Mouse (Mus musculus) lung, embryonic 14.5 days (tissue): ENCODE results near the gene Sox5. TPM values are rescaled to one million over a fixed set of nuclear protein-coding genes. Genes with fewer than 3 reads are reported as not detected.
A peak's percentile ranks its signal among the peaks of the same experiment; 100 is the strongest.

Experiments
- ATAC-seq: fragments of 200-750 bp; cut with Nextera tagmentation; 2 replicates; pipeline ENCODE4 v1.8.0; 2017; ENCODE audit warnings: mild to moderate bottlenecking, moderate TSS enrichment, moderate library complexity; ENCODE audit not compliant: insufficient read depth
- DNase-seq: peaks from one replicate; pipeline ENCODE4 v3.0.0-alpha.2; 2015
- H3K27ac ChIP-seq: fragments of 300-500 bp; sonication (generic); 2 replicates; pipeline ENCODE4 v1.5.1; 2014; ENCODE audit warnings: low read depth, mild to moderate bottlenecking, moderate library complexity
- H3K27me3 ChIP-seq: fragments of 300-500 bp; sonication (generic); 2 replicates; pipeline ENCODE4 v1.6.1; 2014; ENCODE audit warnings: low read length, control low read depth; ENCODE audit not compliant: insufficient read depth
- H3K36me3 ChIP-seq: fragments of 300-500 bp; sonication (generic); 2 replicates; pipeline ENCODE4 v1.6.1; 2014; ENCODE audit warnings: control low read depth; ENCODE audit not compliant: insufficient read depth
- H3K4me1 ChIP-seq: fragments of 300-500 bp; sonication (generic); 2 replicates; pipeline ENCODE4 v1.6.1; 2014; ENCODE audit warnings: antibody characterized with exemption, control low read depth; ENCODE audit not compliant: insufficient read depth
- H3K4me2 ChIP-seq: fragments of 300-500 bp; sonication (generic); 2 replicates; pipeline ENCODE4 v1.6.1; 2014; ENCODE audit warnings: mild to moderate bottlenecking
- H3K4me3 ChIP-seq: fragments of 300-500 bp; sonication (generic); 2 replicates; pipeline ENCODE4 v1.5.1; 2014; ENCODE audit warnings: low read depth, low read length
- H3K9ac ChIP-seq: fragments of 300-500 bp; sonication (generic); 2 replicates; pipeline ENCODE4 v1.6.1; 2014
- H3K9me3 ChIP-seq: fragments of 300-500 bp; sonication (generic); 2 replicates; pipeline ENCODE4 v1.6.1; 2016; ENCODE audit warnings: low read depth, low read length, control low read depth
- CTCF ChIP-seq: IDR thresholded peaks from 2 replicates; pipeline ENCODE4 v1.5.1; 2016; ENCODE audit warnings: antibody characterized with exemption, low read depth
- WGBS: fragments of 180-500 bp; shearing (Covaris S2); extraction: QIAGEN DNeasy Blood & Tissue Kit; methylation state at CpG from one replicate; pipeline ENCODE4 v1.1.7; 2014; 5-methylcytosine and 5-hydroxymethylcytosine counted together
- polyA plus RNA-seq: library from polyadenylated mRNA; unstranded; fragments of >200 nt; fragmentation: Nextera tagmentation; extraction: Ambion mirVana; gene quantifications from 2 replicates; pipeline ENCODE4 v1.2.1, GENCODE M21; 2014

Gene Sox5
- polyA plus RNA-seq, 1 experiment from 2014 or later: 21.3 TPM

- 78% methylated on average over 2 of the region's 2 CpGs for WGBS
- H3K27me3 ChIP-seq: no peaks in the 10 kb centered on the region
- H3K36me3 ChIP-seq: no peaks in the 10 kb centered on the region
- H3K9ac ChIP-seq: no peak overlapping the region
- DNase-seq (no peak), ATAC-seq (no peak)
- no peak for TF ChIP-seq CTCF
- no peak overlapping the region for H3K27ac ChIP-seq
- H3K9me3 ChIP-seq: no peaks in the 10 kb centered on the region
- no peak overlapping the region for H3K4me3 ChIP-seq
- peaks cover 8% of the 10 kb centered on the region; the same call in 1 of the 2 replicates for H3K4me1 ChIP-seq
- H3K4me2 ChIP-seq: no peak overlapping the region
Observed at GRCm38 (mm10) chr6:144772985-144773384, 8.8 kb downstream of the Sox5 start.

GRCm38 (mm10) chr6:144772175-144772918 is 9.4 kb downstream of the Sox5 start:
- 55% methylated on average over 15 of the region's 15 CpGs for WGBS
- peak; percentile 86 for ATAC-seq

GRCm38 (mm10) chr6:144769060-144769459 is 12.7 kb downstream of the Sox5 start:
- 9% methylated on average over 2 of the region's 2 CpGs for WGBS
- Histone ChIP-seq H3K4me2 (peak overlapping the region; percentile 13; the same call in 1 of the 2 replicates), H3K27ac (no peak overlapping the region; the same call in 1 of the 2 replicates), H3K27me3 (no peaks in the 10 kb centered on the region), H3K4me3 (no peak overlapping the region), H3K36me3 (no peaks in the 10 kb centered on the region), H3K9me3 (no peaks in the 10 kb centered on the region), H3K4me1 (peaks cover 8% of the 10 kb centered on the region; the same call in 1 of the 2 replicates), H3K9ac (no peak overlapping the region)
- peak; percentile 43 for ATAC-seq
- no peak for TF ChIP-seq CTCF
- peak; percentile 70 for DNase-seq

More at GRCm38 (mm10) chr6:144772175-144772918, 9.4 kb downstream of the Sox5 start:
- no peaks in the 10 kb centered on the region for H3K36me3 ChIP-seq
- TF ChIP-seq CTCF: no peak
- H3K9ac ChIP-seq: no peak overlapping the region
- peak; percentile 68 for DNase-seq
- H3K27ac ChIP-seq: no peak overlapping the region
- no peaks in the 10 kb centered on the region for H3K9me3 ChIP-seq
- H3K4me1 ChIP-seq: peaks cover 8% of the 10 kb centered on the region; the same call in 1 of the 2 replicates
- H3K4me2 ChIP-seq: no peak overlapping the region
- H3K27me3 ChIP-seq: no peaks in the 10 kb centered on the region
- no peak overlapping the region for H3K4me3 ChIP-seq

GRCm38 (mm10) chr6:144761902-144762301 is 19.9 kb downstream of the Sox5 start:
- no peak overlapping the region for H3K4me2 ChIP-seq
- 49% methylated on average over 12 of the region's 12 CpGs for WGBS
- TF ChIP-seq CTCF: no peak
- no peak overlapping the region for H3K27ac ChIP-seq
- H3K27me3 ChIP-seq: no peaks in the 10 kb centered on the region
- DNase-seq (no peak), ATAC-seq (no peak)
- no peaks in the 10 kb centered on the region for H3K9me3 ChIP-seq
- no peaks in the 10 kb centered on the region for H3K4me1 ChIP-seq
- H3K4me3 ChIP-seq: no peak overlapping the region
- H3K9ac ChIP-seq: no peak overlapping the region
- no peaks in the 10 kb centered on the region for H3K36me3 ChIP-seq

GRCm38 (mm10) chr6:144759193-144759592 is 22.6 kb downstream of the Sox5 start:
- WGBS: 33% methylated on average over 8 of the region's 8 CpGs
- H3K36me3 ChIP-seq: no peaks in the 10 kb centered on the region
- H3K4me2 ChIP-seq: no peak overlapping the region
- no peak for ATAC-seq
- H3K9ac ChIP-seq: no peak overlapping the region
- H3K27me3 ChIP-seq: no peaks in the 10 kb centered on the region
- H3K4me1 ChIP-seq: 0 out of 2 replicates have a peak, but pooled peaks cover 7% of the 10 kb centered on the region
- H3K9me3 ChIP-seq: no peaks in the 10 kb centered on the region
- no peak overlapping the region for H3K27ac ChIP-seq
- DNase-seq: no peak
- H3K4me3 ChIP-seq: no peak overlapping the region
- no peak for TF ChIP-seq CTCF

- no peak overlapping the region for H3K4me2 ChIP-seq
- no peaks in the 10 kb centered on the region for H3K9me3 ChIP-seq
- H3K4me1 ChIP-seq: 0 out of 2 replicates have a peak, but pooled peaks cover 7% of the 10 kb centered on the region
- ATAC-seq (no peak), DNase-seq (no peak)
- H3K36me3 ChIP-seq: no peaks in the 10 kb centered on the region
- 56% methylated on average over 14 of the region's 14 CpGs for WGBS
- H3K27me3 ChIP-seq: no peaks in the 10 kb centered on the region
- no peak overlapping the region for H3K4me3 ChIP-seq
- TF ChIP-seq CTCF: no peak
- H3K27ac ChIP-seq: no peak overlapping the region
- no peak overlapping the region for H3K9ac ChIP-seq
Observed at GRCm38 (mm10) chr6:144757414-144757813, 24.4 kb downstream of the Sox5 start.

GRCm38 (mm10) chr6:144756444-144756843 is 25.3 kb downstream of the Sox5 start:
- Histone ChIP-seq H3K4me3 (no peak overlapping the region), H3K27me3 (no peaks in the 10 kb centered on the region), H3K9me3 (no peaks in the 10 kb centered on the region), H3K27ac (no peak overlapping the region), H3K4me1 (0 out of 2 replicates have a peak, but pooled peaks cover 7% of the 10 kb centered on the region), H3K4me2 (no peak overlapping the region), H3K36me3 (no peaks in the 10 kb centered on the region), H3K9ac (no peak overlapping the region)
- ATAC-seq (no peak), DNase-seq (no peak)
- TF ChIP-seq CTCF: no peak
- 85% methylated on average over 14 of the region's 14 CpGs for WGBS
